24 mouse cellular contexts compared by ENCODE assay signal in the genomic region with DNA sequence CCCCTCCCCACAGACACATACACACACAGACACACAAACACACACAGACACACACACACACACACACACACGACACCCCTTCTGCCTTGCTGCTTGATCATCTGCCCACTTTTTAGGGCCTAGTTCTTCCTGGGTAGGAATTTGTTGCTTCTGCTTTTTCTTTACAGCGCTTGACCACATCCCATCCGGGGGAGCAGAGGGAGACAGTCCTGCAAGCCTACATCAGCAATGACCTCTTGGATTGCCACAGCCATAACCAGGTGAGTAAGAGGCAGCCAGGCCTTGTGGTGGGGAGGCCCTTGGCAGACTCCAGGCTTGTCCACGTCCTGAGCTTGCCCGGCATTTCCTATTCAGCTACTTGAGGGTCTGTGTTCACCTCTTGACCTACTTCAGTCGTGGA. TPM values are rescaled to one million over a fixed set of nuclear protein-coding genes. Genes with fewer than 3 reads are reported as not detected.
DNase-seq lines count a peak whose midpoint lies in the region; TF ChIP-seq lines count a peak whose summit lies in the region.
"Had no signal": no experiment of that assay in that cellular context is flagged by ENCODE, and none has a peak within 500 bp of the region (broad histone marks: within the 10 kb centered on the region; RNA-seq: fewer than 3 reads in every experiment).

No protein-coding gene starts in this region.

- H3K27ac ChIP-seq in bone marrow macrophage, adult 2 months (ENCODE audit: insufficient read depth, low read depth, low read length), result peak overlapping the region; percentile 5; the same call in 1 of the 2 replicates
- peak overlapping the region; percentile 48 for H3K27ac ChIP-seq in macrophage
- no peak overlapping the region for H3K27ac ChIP-seq in hindbrain, embryonic 10.5 days
- H3K27ac ChIP-seq: embryonic facial prominence, embryonic 10.5 days; forebrain, embryonic 13.5 days; hindbrain, embryonic 15.5 days had no signal

- H3K27me3 ChIP-seq in hindbrain, embryonic 10.5 days (ENCODE audit: insufficient read depth, poor library complexity, severe bottlenecking), result no peaks in the 10 kb centered on the region
- H3K27me3 ChIP-seq: forebrain, embryonic 13.5 days; hindbrain, embryonic 15.5 days; Patski had no signal

- no peak overlapping the region for H3K4me3 ChIP-seq in bone marrow macrophage, adult 2 months (ENCODE audit: insufficient read depth, low read length)
- no peak overlapping the region for H3K4me3 ChIP-seq in macrophage (ENCODE audit: inconsistent target)
- H3K4me3 ChIP-seq in hindbrain, embryonic 10.5 days, result no peak overlapping the region
- H3K4me3 ChIP-seq: embryonic facial prominence, embryonic 10.5 days; forebrain, embryonic 13.5 days; hindbrain, embryonic 15.5 days had no signal

- H3K79me2 ChIP-seq in macrophage (ENCODE audit: inconsistent target), result no peaks in the 10 kb centered on the region

- no peaks in the 10 kb centered on the region for H3K36me3 ChIP-seq in macrophage (ENCODE audit: inconsistent target)
- peaks cover 65% of the 10 kb centered on the region for H3K36me3 ChIP-seq in hindbrain, embryonic 10.5 days

- no peak for TF ChIP-seq POLR2A in bone marrow macrophage, adult 2 months (IDR thresholded peaks at IDR 0.05; ENCODE audit: borderline replicate concordance, low read depth, low read length)

- H3K4me1 ChIP-seq in bone marrow macrophage, adult 2 months (ENCODE audit: control insufficient read depth, insufficient read depth, low read length), result peaks cover 20% of the 10 kb centered on the region
- no peaks in the 10 kb centered on the region for H3K4me1 ChIP-seq in hindbrain, embryonic 10.5 days (replicated peaks)
- H3K4me1 ChIP-seq: embryonic facial prominence, embryonic 10.5 days; forebrain, embryonic 13.5 days; hindbrain, embryonic 15.5 days had no signal

- DNase-seq in heart, adult 8-10 months (ENCODE audit: low spot score), result peak; percentile 4
- DNase-seq in heart, postnatal 25 days (ENCODE audit: low spot score), result no peak
- DNase-seq in hindbrain, embryonic 10.5 days (ENCODE audit: low spot score), result no peak
- DNase-seq in Muller cell, postnatal 12 days (ENCODE audit: inconsistent ontology term), result no peak
- DNase-seq in thymus, postnatal 25 days, result no peak
- DNase-seq: adrenal gland, adult 2 months; adrenal gland, postnatal 25 days; cerebellum, adult 11 months; cerebellum, adult 8-10 months; cerebellum, postnatal 36 days; forebrain, postnatal 0 days; gastrocnemius, postnatal 14 days; heart, postnatal 10 days had no signal

- WGBS in macrophage (ENCODE audit: missing documents), result 9% methylated on average over 5 of the region's 6 CpGs
- WGBS in hindbrain, embryonic 10.5 days, result 86% methylated on average over 6 of the region's 6 CpGs

- no peak for TF ChIP-seq CTCF in bone marrow macrophage, adult 2 months (IDR thresholded peaks at IDR 0.05; ENCODE audit: low read depth, low read length)

- no peaks in the 10 kb centered on the region for H3K9me3 ChIP-seq in hindbrain, embryonic 10.5 days
- H3K9me3 ChIP-seq: embryonic facial prominence, embryonic 10.5 days; forebrain, embryonic 13.5 days; hindbrain, embryonic 15.5 days had no signal

- intact Hi-C loops in heart, postnatal 25 days (cut with DNase I), result no loop called here

RNA-seq across cellular contexts. Expression of a gene that starts 36.3 kb away (rescaled TPM):
- total RNA-seq in heart, adult 8-10 months (2022), result 1 to 10 TPM; 2.4 to 3.5 (median 2.9) TPM
- 1 to 10 TPM; 3.2 to 3.4 TPM for total RNA-seq in heart, postnatal 25 days (2021)
- 3.1 and 4.8 TPM in 2 replicates for polyA plus RNA-seq in bone marrow macrophage, adult 2 months (2012; ENCODE audit: insufficient read depth, insufficient read length, missing spikeins)
- 10 to 100 TPM in 22 of 26 experiments, 1 to 10 TPM in 4; 3.7 to 70.2 (median 35.1) TPM for total RNA-seq in macrophage (2018; cell fraction: chromatin; rRNA removed)
- total RNA-seq in macrophage (2018; cell fraction: cytosol; rRNA removed), result 1 to 10 TPM; 2.4 to 6.2 (median 4.2) TPM
- total RNA-seq in macrophage (2018; cell fraction: nucleus; rRNA removed), result 10 to 100 TPM in 17 of 26 experiments, 1 to 10 TPM in 9; 2.9 to 30.5 (median 13.3) TPM
- polyA plus RNA-seq in macrophage (2018), result 3.2 to 4.9 TPM (median 4.5 TPM) in 3 replicates
- 38.7 and 39.3 TPM in 2 replicates for polyA plus RNA-seq in hindbrain, embryonic 10.5 days (2016; fragmentation: Nextera tagmentation; extraction: Ambion mirVana)

RNA-seq across cellular contexts. Expression of a gene that starts 57.4 kb away (rescaled TPM):
- 1 to 10 TPM in 3 of 4 experiments, under 1 TPM in 1; 0.76 to 2.9 (median 1.4) TPM for total RNA-seq in heart, adult 8-10 months (2022)
- under 1 TPM; 0.65 to 0.95 TPM for total RNA-seq in heart, postnatal 25 days (2021)
- polyA plus RNA-seq in bone marrow macrophage, adult 2 months (2012; ENCODE audit: insufficient read depth, insufficient read length, missing spikeins), result not detected in 2 replicates
- 1 to 10 TPM in 7 of 26 experiments, not detected in 19; 1.0 to 4.0 (median 1.6) TPM for total RNA-seq in macrophage (2018; cell fraction: chromatin; rRNA removed)
- 1 to 10 TPM in 5 of 26 experiments, under 1 TPM in 8, not detected in 13; 0.24 to 1.6 (median 0.78) TPM for total RNA-seq in macrophage (2018; cell fraction: cytosol; rRNA removed)
- 1 to 10 TPM in 5 of 26 experiments, not detected in 21; 1.0 to 2.2 (median 1.4) TPM for total RNA-seq in macrophage (2018; cell fraction: nucleus; rRNA removed)
- polyA plus RNA-seq in macrophage (2018), result 5.7 TPM in 1 of 3 replicates, not detected in the others
- polyA plus RNA-seq in hindbrain, embryonic 10.5 days (2016; fragmentation: Nextera tagmentation; extraction: Ambion mirVana), result not detected in 2 replicates
- polyA plus RNA-seq: activated CD4-positive, CD25-positive, alpha-beta regulatory T cell, adult 4 months; embryonic facial prominence, embryonic 10.5 days; gonadal fat pad, adult 2 months; heart, embryonic 14.5 days; hindbrain, embryonic 11.5 days; intestine, embryonic 16.5 days had no signal
